Mouse (Mus musculus): ENCODE measurements at regions not wholly inside any gene's neighbourhood (a gene's known extent, or its start where the extent isn't known, plus 50 kb on each side); places are given as distances from the start of the nearest gene placed in this dataset.

- TF ChIP-seq CTCF (IDR thresholded peaks at IDR 0.05) (no peak), EP300 (IDR thresholded peaks at IDR 0.05) (no peak)
These were observed 414.7 kb upstream of the Acvr2a start for GRCm38 (mm10) chr2:48399191-48399590.
